Mouse (Mus musculus) stomach, postnatal 0 days (tissue): ENCODE results near the gene Sash1.

ENCODE experiments used
- CTCF ChIP-seq: IDR thresholded peaks from 2 replicates; pipeline ENCODE4 v1.5.1; 2016; ENCODE audit warnings: antibody characterized with exemption, low read depth, mild to moderate bottlenecking, moderate library complexity
- EP300 ChIP-seq: optimal IDR thresholded peaks from 2 replicates; pipeline ENCODE3; 2016; ENCODE audit warnings: antibody characterized with exemption

DNA sequence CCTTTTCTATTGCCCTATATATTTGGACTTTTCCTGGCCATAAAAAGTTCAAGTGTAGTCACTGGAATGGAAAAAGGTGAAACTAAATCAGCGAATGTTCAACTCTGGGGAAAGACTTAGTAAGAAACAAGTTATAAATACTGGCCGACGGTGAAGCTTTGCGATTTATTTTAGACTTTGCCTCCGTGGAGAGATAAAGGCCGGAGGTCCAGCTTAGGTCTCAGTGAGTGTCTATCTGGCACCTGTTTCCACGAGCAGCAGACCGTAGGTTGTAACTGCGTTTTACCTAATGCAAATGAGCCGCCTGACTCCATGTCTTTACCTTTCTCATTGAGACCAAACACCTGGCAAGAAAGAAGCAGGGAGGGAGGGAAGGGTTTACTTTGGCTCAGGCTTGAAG lies 77.5 kb downstream of the Sash1 start:
- no peak for TF ChIP-seq EP300
- TF ChIP-seq CTCF, result no peak
